Mouse (Mus musculus): Measurements from ENCODE around the gene Fam189a1.

GRCm38 (mm10) chr7:65097708-65098107, 58.7 kb downstream of the Fam189a1 start:
- TF ChIP-seq MAX (IDR thresholded peaks at IDR 0.05; ENCODE audit: low read length) (no peak), ETS1 (IDR thresholded peaks at IDR 0.05; ENCODE audit: low read depth, low read length) (no peak), RAD21 (IDR thresholded peaks at IDR 0.05; ENCODE audit: low read depth, low read length) (no peak), ZC3H11A (IDR thresholded peaks at IDR 0.05; ENCODE audit: low read depth, low read length) (no peak)
